Mouse (Mus musculus): ENCODE results near the gene Aamdc. TPM values are rescaled to one million over a fixed set of nuclear protein-coding genes. Genes with fewer than 3 reads are reported as not detected.

The Aamdc gene
- polyA plus RNA-seq (2012; rRNA removed) = 61.6 and 65.2 TPM in 2 replicates

- peak within 1 kb of the TSS; percentile 86 for H3K27ac ChIP-seq (ENCODE audit: insufficient read depth, low read length)
- peaks cover 2% of the 10 kb centered on the region; the same call in 1 of the 2 replicates for H3K4me1 ChIP-seq (ENCODE audit: control insufficient read depth, insufficient read depth, low read length)
- H3K4me3 ChIP-seq (ENCODE audit: insufficient read depth, low read length) = peak within 1 kb of the TSS; percentile 58
- peak; percentile 95 for TF ChIP-seq POLR2A (IDR thresholded peaks at IDR 0.05; ENCODE audit: extremely low read depth, insufficient read depth, low read length)
- peak; percentile 61 for TF ChIP-seq CTCF (IDR thresholded peaks at IDR 0.05; ENCODE audit: extremely low read depth, insufficient read depth, low read length)
These were observed at the start of gene Aamdc, which contains the start of gene Rsf1 for GRCm38 (mm10) chr7:97579067-97579975. Aamdc (minus strand) TSS chr7:97579497. Rsf1 (plus strand) TSS chr7:97579889.

GRCm38 (mm10) chr7:97623402-97623801, 44.1 kb upstream of the Aamdc start:
- no peak for TF ChIP-seq POLR2A (IDR thresholded peaks at IDR 0.05; ENCODE audit: extremely low read depth, insufficient read depth, low read length)
- TF ChIP-seq CTCF (IDR thresholded peaks at IDR 0.05; ENCODE audit: extremely low read depth, insufficient read depth, low read length) = no peak

GRCm38 (mm10) chr7:97622676-97623075, 43.4 kb upstream of the Aamdc start:
- H3K27ac ChIP-seq (ENCODE audit: insufficient read depth, low read length) = no peak overlapping the region
- TF ChIP-seq POLR2A (IDR thresholded peaks at IDR 0.05; ENCODE audit: extremely low read depth, insufficient read depth, low read length) (no peak), CTCF (IDR thresholded peaks at IDR 0.05; ENCODE audit: extremely low read depth, insufficient read depth, low read length) (no peak)
- 0 out of 2 replicates have a peak, but pooled peaks cover under 1% of the 10 kb centered on the region for H3K4me1 ChIP-seq (ENCODE audit: control insufficient read depth, insufficient read depth, low read length)
- H3K4me3 ChIP-seq (ENCODE audit: insufficient read depth, low read length) = no peak overlapping the region

More at GRCm38 (mm10) chr7:97623402-97623801, 44.1 kb upstream of the Aamdc start:
- Histone ChIP-seq H3K4me1 (ENCODE audit: control insufficient read depth, insufficient read depth, low read length) (0 out of 2 replicates have a peak, but pooled peaks cover 2% of the 10 kb centered on the region), H3K27ac (ENCODE audit: insufficient read depth, low read length) (no peak overlapping the region), H3K4me3 (ENCODE audit: insufficient read depth, low read length) (no peak overlapping the region)

GRCm38 (mm10) chr7:97621346-97621745, 42.0 kb upstream of the Aamdc start:
- Histone ChIP-seq H3K4me3 (ENCODE audit: insufficient read depth, low read length) (no peak overlapping the region), H3K4me1 (ENCODE audit: control insufficient read depth, insufficient read depth, low read length) (no peaks in the 10 kb centered on the region), H3K27ac (ENCODE audit: insufficient read depth, low read length) (no peak overlapping the region)
- no peak for TF ChIP-seq CTCF (IDR thresholded peaks at IDR 0.05; ENCODE audit: extremely low read depth, insufficient read depth, low read length)
- TF ChIP-seq POLR2A (IDR thresholded peaks at IDR 0.05; ENCODE audit: extremely low read depth, insufficient read depth, low read length) = no peak

GRCm38 (mm10) chr7:97598548-97598947, 19.3 kb upstream of the Aamdc start:
- H3K4me1 ChIP-seq (ENCODE audit: control insufficient read depth, insufficient read depth, low read length) = 0 out of 2 replicates have a peak, but pooled peaks cover 1% of the 10 kb centered on the region
- no peak overlapping the region for H3K4me3 ChIP-seq (ENCODE audit: insufficient read depth, low read length)
- no peak for TF ChIP-seq POLR2A (IDR thresholded peaks at IDR 0.05; ENCODE audit: extremely low read depth, insufficient read depth, low read length)
- TF ChIP-seq CTCF (IDR thresholded peaks at IDR 0.05; ENCODE audit: extremely low read depth, insufficient read depth, low read length) = no peak
- no peak overlapping the region for H3K27ac ChIP-seq (ENCODE audit: insufficient read depth, low read length)

- Histone ChIP-seq H3K4me1 (ENCODE audit: control insufficient read depth, insufficient read depth, low read length) (peaks cover 3% of the 10 kb centered on the region), H3K4me3 (ENCODE audit: insufficient read depth, low read length) (no peak overlapping the region), H3K27ac (ENCODE audit: insufficient read depth, low read length) (no peak overlapping the region)
- no peak for TF ChIP-seq POLR2A (IDR thresholded peaks at IDR 0.05; ENCODE audit: extremely low read depth, insufficient read depth, low read length)
- TF ChIP-seq CTCF (IDR thresholded peaks at IDR 0.05; ENCODE audit: extremely low read depth, insufficient read depth, low read length) = no peak
These were observed 14.2 kb upstream of the Aamdc start for GRCm38 (mm10) chr7:97593535-97593934.

GRCm38 (mm10) chr7:97592396-97592795, 13.1 kb upstream of the Aamdc start:
- H3K4me1 ChIP-seq (ENCODE audit: control insufficient read depth, insufficient read depth, low read length) = peaks cover 3% of the 10 kb centered on the region
- H3K27ac ChIP-seq (ENCODE audit: insufficient read depth, low read length) = no peak overlapping the region
- no peak for TF ChIP-seq CTCF (IDR thresholded peaks at IDR 0.05; ENCODE audit: extremely low read depth, insufficient read depth, low read length)
- no peak for TF ChIP-seq POLR2A (IDR thresholded peaks at IDR 0.05; ENCODE audit: extremely low read depth, insufficient read depth, low read length)
- no peak overlapping the region for H3K4me3 ChIP-seq (ENCODE audit: insufficient read depth, low read length)

- no peak for TF ChIP-seq POLR2A (IDR thresholded peaks at IDR 0.05; ENCODE audit: extremely low read depth, insufficient read depth, low read length)
- TF ChIP-seq CTCF (IDR thresholded peaks at IDR 0.05; ENCODE audit: extremely low read depth, insufficient read depth, low read length) = no peak
- H3K4me1 ChIP-seq (ENCODE audit: control insufficient read depth, insufficient read depth, low read length) = peaks cover 3% of the 10 kb centered on the region
- H3K27ac ChIP-seq (ENCODE audit: insufficient read depth, low read length) = no peak overlapping the region
- no peak overlapping the region for H3K4me3 ChIP-seq (ENCODE audit: insufficient read depth, low read length)
These were observed 12.0 kb upstream of the Aamdc start for GRCm38 (mm10) chr7:97591336-97591735.

GRCm38 (mm10) chr7:97590488-97590887, 11.2 kb upstream of the Aamdc start:
- H3K4me1 ChIP-seq (ENCODE audit: control insufficient read depth, insufficient read depth, low read length) = peaks cover 3% of the 10 kb centered on the region

More at GRCm38 (mm10) chr7:97590488-97590887, 11.2 kb upstream of the Aamdc start:
- TF ChIP-seq POLR2A (IDR thresholded peaks at IDR 0.05; ENCODE audit: extremely low read depth, insufficient read depth, low read length) (no peak), CTCF (IDR thresholded peaks at IDR 0.05; ENCODE audit: extremely low read depth, insufficient read depth, low read length) (no peak)
- Histone ChIP-seq H3K27ac (ENCODE audit: insufficient read depth, low read length) (no peak overlapping the region), H3K4me3 (ENCODE audit: insufficient read depth, low read length) (no peak overlapping the region)

All from cortical plate, adult 2 months (tissue).